Mouse (Mus musculus) liver, embryonic 15.5 days (tissue): ENCODE data around the gene Zdhhc24. TPM values are rescaled to one million over a fixed set of nuclear protein-coding genes. Genes with fewer than 3 reads are reported as not detected.

ENCODE experiments used
- ATAC-seq: fragments of 200-750 bp; cut with Nextera tagmentation; 2 replicates; pipeline ENCODE4 v1.8.0; 2017; ENCODE audit warnings: moderate number of reproducible peaks, mild to moderate bottlenecking, moderate library complexity; ENCODE audit not compliant: insufficient read depth
- H3K27ac ChIP-seq: fragments of 300-500 bp; sonication (generic); replicated peaks from 2 replicates; pipeline ENCODE4 v1.5.1; 2015; ENCODE audit warnings: mild to moderate bottlenecking, inconsistent platforms
- H3K27me3 ChIP-seq: fragments of 300-500 bp; sonication (generic); 2 replicates; pipeline ENCODE4 v1.6.1; 2015; ENCODE audit warnings: mild to moderate bottlenecking, inconsistent platforms
- H3K36me3 ChIP-seq: fragments of 300-500 bp; sonication (generic); replicated peaks from 2 replicates; pipeline ENCODE4 v1.6.1; 2015; ENCODE audit warnings: moderate library complexity, mild to moderate bottlenecking, inconsistent platforms
- H3K4me1 ChIP-seq: fragments of 300-500 bp; sonication (generic); replicated peaks from 2 replicates; pipeline ENCODE4 v1.6.1; 2015; ENCODE audit warnings: inconsistent platforms
- H3K4me2 ChIP-seq: fragments of 300-500 bp; sonication (generic); 2 replicates; pipeline ENCODE4 v1.6.1; 2015; ENCODE audit warnings: moderate library complexity, mild to moderate bottlenecking, inconsistent platforms
- H3K4me3 ChIP-seq: fragments of 300-500 bp; sonication (generic); replicated peaks from 2 replicates; pipeline ENCODE4 v1.5.1; 2015; ENCODE audit warnings: mild to moderate bottlenecking, inconsistent platforms
- H3K9ac ChIP-seq: fragments of 300-500 bp; sonication (generic); 2 replicates; pipeline ENCODE4 v1.6.1; 2015; ENCODE audit warnings: moderate library complexity, mild to moderate bottlenecking, inconsistent platforms
- H3K9me3 ChIP-seq: fragments of 300-500 bp; sonication (generic); replicated peaks from 2 replicates; pipeline ENCODE4 v1.6.1; 2016; ENCODE audit warnings: inconsistent platforms
- WGBS: fragments of 180-500 bp; shearing (Covaris S2); methylation state at CpG from one replicate; pipeline ENCODE4 v1.1.7; 2015; ENCODE audit warnings: mixed read lengths; ENCODE audit not compliant: insufficient replicate concordance; 5-methylcytosine and 5-hydroxymethylcytosine counted together
- polyA plus RNA-seq: library from polyadenylated mRNA; unstranded; fragments of >200 nt; fragmentation: Nextera tagmentation; extraction: Ambion mirVana; gene quantifications from 2 replicates; pipeline ENCODE4 v1.2.1, GENCODE M21; 2015

Zdhhc24 gene
- polyA plus RNA-seq, 1 experiment from 2014 or later: 9.7 TPM

GRCm38 (mm10) chr19:4877785-4878184 lies 683 bp upstream of the Zdhhc24 start, which contains the start of gene Actn3:
Gene Actn3, minus strand, starts transcription at chr19:4877909.
- peak within 1 kb of the TSS; percentile 88 for H3K27ac ChIP-seq
- ATAC-seq: no peak
- H3K27me3 ChIP-seq: peaks cover 39% of the 10 kb centered on the region
- H3K9ac ChIP-seq: peak within 1 kb of the TSS; percentile 92
- WGBS: 8% methylated on average over 17 of the region's 17 CpGs
- H3K4me1 ChIP-seq: peaks cover 56% of the 10 kb centered on the region
- no peaks in the 10 kb centered on the region for H3K9me3 ChIP-seq
- H3K36me3 ChIP-seq: peaks cover 27% of the 10 kb centered on the region
- peak within 1 kb of the TSS; percentile 87 for H3K4me3 ChIP-seq
- H3K4me2 ChIP-seq: peak within 1 kb of the TSS; percentile 95

DNA sequence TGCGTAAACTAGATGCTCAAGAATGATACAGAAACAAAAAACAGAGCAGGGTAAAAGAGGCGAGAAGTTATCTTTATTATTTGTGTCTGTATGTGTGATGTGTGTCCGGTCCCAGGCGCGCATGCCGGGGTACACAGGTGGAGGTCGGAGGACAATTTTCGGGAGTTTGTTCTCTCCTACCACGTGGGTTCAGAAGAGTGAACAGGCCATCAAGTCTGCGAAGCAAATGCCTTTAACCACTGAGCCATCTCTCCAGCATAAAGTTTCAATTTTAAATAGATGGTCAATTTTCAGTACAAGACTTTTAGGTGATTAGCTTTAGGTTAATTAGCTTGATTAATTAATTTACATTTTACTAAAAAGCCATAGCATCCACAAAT lies 846 bp downstream of the Zdhhc24 start:
- ATAC-seq: no peak
- Histone ChIP-seq H3K4me2 (peak overlapping the region; percentile 95), H3K9me3 (no peaks in the 10 kb centered on the region), H3K36me3 (peaks cover 38% of the 10 kb centered on the region), H3K4me1 (peaks cover 70% of the 10 kb centered on the region), H3K4me3 (peak overlapping the region; percentile 87), H3K27me3 (peaks cover 29% of the 10 kb centered on the region), H3K27ac (peak overlapping the region; percentile 88), H3K9ac (peak overlapping the region; percentile 92)
- WGBS: 46% methylated on average over 10 of the region's 10 CpGs

DNA sequence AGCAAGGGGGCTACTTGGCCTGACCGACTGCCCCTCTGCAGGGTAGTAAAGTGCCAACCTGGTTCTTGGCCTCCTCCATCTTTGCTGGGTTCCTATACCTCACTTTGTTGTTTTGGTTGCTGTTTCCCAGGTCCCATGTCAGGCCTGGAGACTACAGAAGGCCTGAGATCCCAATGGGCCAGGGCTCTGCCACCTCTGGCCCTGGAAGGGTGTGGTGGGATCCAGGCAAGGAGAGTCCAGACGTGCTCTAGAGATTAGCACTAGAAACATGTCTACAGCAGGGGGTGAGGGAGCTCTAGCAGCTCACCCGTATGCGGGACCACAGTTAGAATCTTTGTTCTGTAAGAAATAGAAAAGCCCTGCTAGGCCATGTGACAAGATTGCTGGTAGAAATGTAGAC lies 5.5 kb downstream of the Zdhhc24 start:
- H3K4me3 ChIP-seq: no peak overlapping the region
- 38% methylated on average over 4 of the region's 4 CpGs for WGBS
- H3K9ac ChIP-seq: peak overlapping the region; percentile 35; the same call in 1 of the 2 replicates
- H3K4me1 ChIP-seq: peaks cover 57% of the 10 kb centered on the region
- peak overlapping the region; percentile 70 for H3K27ac ChIP-seq
- peaks cover 42% of the 10 kb centered on the region for H3K36me3 ChIP-seq
- H3K27me3 ChIP-seq: no peaks in the 10 kb centered on the region
- no peaks in the 10 kb centered on the region for H3K9me3 ChIP-seq
- peak; percentile 89 for ATAC-seq
- H3K4me2 ChIP-seq: peak overlapping the region; percentile 23

DNA sequence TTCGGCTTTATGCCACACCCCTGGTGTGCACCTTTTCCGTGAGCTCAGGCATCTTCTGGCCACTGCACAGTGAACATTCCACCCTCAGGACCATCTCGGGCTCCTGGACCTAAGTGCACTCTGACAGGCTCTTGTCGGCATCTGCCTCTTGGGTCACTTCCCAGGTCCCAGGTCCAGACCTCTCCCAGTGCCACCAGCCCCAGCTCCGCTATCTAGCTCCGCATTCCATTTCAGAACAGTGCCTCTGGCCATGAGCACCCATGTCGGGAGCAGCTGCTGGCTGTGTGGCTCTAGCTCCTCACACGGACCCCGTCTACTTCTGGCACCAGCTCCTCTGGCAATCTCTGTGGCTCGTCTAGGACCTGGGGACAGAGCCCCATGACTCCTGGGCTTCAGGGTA lies 11.3 kb downstream of the Zdhhc24 start:
- H3K4me2 ChIP-seq: no peak overlapping the region
- 76% methylated on average over 10 of the region's 10 CpGs for WGBS
- no peak overlapping the region for H3K4me3 ChIP-seq
- no peaks in the 10 kb centered on the region for H3K9me3 ChIP-seq
- peaks cover 28% of the 10 kb centered on the region for H3K4me1 ChIP-seq
- no peak overlapping the region for H3K9ac ChIP-seq
- H3K27me3 ChIP-seq: no peaks in the 10 kb centered on the region
- no peak for ATAC-seq
- H3K27ac ChIP-seq: no peak overlapping the region
- H3K36me3 ChIP-seq: no peaks in the 10 kb centered on the region

DNA sequence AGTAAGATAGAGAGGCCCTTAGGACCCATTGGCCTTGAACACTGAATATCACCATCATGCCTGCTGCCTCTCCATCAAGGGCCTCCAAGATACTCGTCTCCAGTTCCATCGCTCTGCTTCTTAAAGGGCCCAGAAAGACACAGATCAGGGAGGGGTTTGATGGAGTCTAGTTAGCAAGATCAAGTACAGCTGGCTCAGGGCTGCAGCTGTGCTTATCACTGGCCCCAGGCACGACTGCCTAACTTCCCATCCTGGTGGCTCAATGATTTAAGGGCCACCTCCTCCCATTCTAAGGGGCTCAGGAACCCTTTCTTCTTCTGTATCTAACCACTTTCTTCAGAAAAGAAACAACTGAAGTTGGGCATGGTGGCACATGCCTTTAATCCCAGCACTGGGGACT lies 13.3 kb downstream of the Zdhhc24 start:
- H3K9ac ChIP-seq: no peak overlapping the region

GRCm38 (mm10) chr19:4896780-4897520 lies 18.5 kb downstream of the Zdhhc24 start:
- WGBS: 62% methylated on average over 21 of the region's 21 CpGs
- no peaks in the 10 kb centered on the region for H3K27me3 ChIP-seq
- H3K36me3 ChIP-seq: no peaks in the 10 kb centered on the region
- ATAC-seq: no peak
- H3K4me2 ChIP-seq: no peak overlapping the region
- no peak overlapping the region for H3K9ac ChIP-seq
- H3K9me3 ChIP-seq: no peaks in the 10 kb centered on the region
- no peak overlapping the region for H3K27ac ChIP-seq
- H3K4me1 ChIP-seq: peaks cover 11% of the 10 kb centered on the region
- H3K4me3 ChIP-seq: no peak overlapping the region

More for the DNA sequence above, 13.3 kb downstream of the Zdhhc24 start:
- Histone ChIP-seq H3K27ac (peak overlapping the region; percentile 83), H3K27me3 (no peaks in the 10 kb centered on the region), H3K36me3 (no peaks in the 10 kb centered on the region), H3K4me1 (peaks cover 26% of the 10 kb centered on the region), H3K9me3 (no peaks in the 10 kb centered on the region), H3K4me3 (no peak overlapping the region), H3K4me2 (peak overlapping the region; percentile 48)
- ATAC-seq: peak; percentile 93
- WGBS: 8% methylated on average over 3 of the region's 3 CpGs

- 63% methylated on average over 9 of the region's 9 CpGs for WGBS
These were observed 20.5 kb downstream of the Zdhhc24 start for GRCm38 (mm10) chr19:4898972-4899371.

GRCm38 (mm10) chr19:4899888-4900287 lies 21.4 kb downstream of the Zdhhc24 start:
- Histone ChIP-seq H3K9me3 (no peaks in the 10 kb centered on the region), H3K36me3 (no peaks in the 10 kb centered on the region), H3K27me3 (no peaks in the 10 kb centered on the region), H3K4me3 (no peak overlapping the region), H3K9ac (no peak overlapping the region), H3K27ac (no peak overlapping the region), H3K4me2 (no peak overlapping the region), H3K4me1 (no peaks in the 10 kb centered on the region)
- no peak for ATAC-seq
- 48% methylated on average over 3 of the region's 3 CpGs for WGBS

More at GRCm38 (mm10) chr19:4898972-4899371, 20.5 kb downstream of the Zdhhc24 start:
- H3K9me3 ChIP-seq: no peaks in the 10 kb centered on the region
- H3K4me3 ChIP-seq: no peak overlapping the region
- H3K27ac ChIP-seq: no peak overlapping the region
- no peaks in the 10 kb centered on the region for H3K27me3 ChIP-seq
- no peaks in the 10 kb centered on the region for H3K4me1 ChIP-seq
- no peak for ATAC-seq
- no peak overlapping the region for H3K4me2 ChIP-seq
- H3K36me3 ChIP-seq: no peaks in the 10 kb centered on the region
- no peak overlapping the region for H3K9ac ChIP-seq

DNA sequence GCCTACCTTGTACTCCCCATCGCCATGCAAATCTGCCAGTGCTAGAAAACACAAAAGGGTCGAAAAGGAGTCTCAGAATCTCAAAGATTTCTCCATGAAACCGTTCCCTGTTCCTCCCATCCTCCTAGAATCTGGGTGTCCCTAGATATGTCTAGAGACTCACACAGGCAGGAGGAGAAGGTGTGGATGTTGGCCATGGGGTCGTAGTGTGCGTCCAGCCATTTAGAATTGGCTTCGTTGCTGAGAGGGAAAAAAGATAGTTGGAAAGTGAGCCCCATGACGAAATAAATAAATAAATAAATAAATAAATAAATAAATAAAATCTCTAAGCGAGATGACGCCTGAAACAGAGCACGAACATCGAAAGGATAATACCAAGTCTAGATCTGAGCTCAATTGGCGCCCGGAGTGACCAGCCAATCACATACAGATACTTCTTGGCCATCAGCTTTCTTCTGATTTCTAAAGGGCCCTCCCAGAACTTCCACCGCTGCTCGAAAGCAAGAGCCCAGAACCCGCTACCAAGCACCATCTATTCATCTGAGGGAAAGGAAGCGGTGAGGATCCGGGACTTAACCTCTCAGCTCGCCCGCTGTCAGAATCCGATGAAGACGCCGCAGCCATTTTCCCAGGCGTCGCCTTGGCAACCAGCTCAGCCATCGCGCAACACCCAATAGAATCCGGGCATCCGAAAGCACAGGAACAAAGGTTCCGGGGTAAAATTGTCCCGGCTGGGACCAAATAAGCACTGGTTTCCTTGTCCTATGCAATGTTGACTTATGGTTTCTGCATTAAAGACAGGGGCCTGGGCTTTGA lies 27.7 kb downstream of the Zdhhc24 start, which contains the start of gene Bbs1:
TSS of gene Bbs1 (minus strand) at position 650 of the 816 bp plus-strand sequence.
- Histone ChIP-seq H3K27me3 (no peaks in the 10 kb centered on the region), H3K9me3 (no peaks in the 10 kb centered on the region), H3K4me3 (peak within 1 kb of the TSS; percentile 76), H3K9ac (peak within 1 kb of the TSS; percentile 61), H3K36me3 (peaks cover 26% of the 10 kb centered on the region), H3K4me1 (peaks cover 13% of the 10 kb centered on the region), H3K4me2 (peak within 1 kb of the TSS; percentile 87), H3K27ac (no peak within 1 kb of the TSS)
- ATAC-seq: peak; percentile 41; the same call in 1 of the 2 replicates
- WGBS: 8% methylated on average over 31 of the region's 31 CpGs

DNA sequence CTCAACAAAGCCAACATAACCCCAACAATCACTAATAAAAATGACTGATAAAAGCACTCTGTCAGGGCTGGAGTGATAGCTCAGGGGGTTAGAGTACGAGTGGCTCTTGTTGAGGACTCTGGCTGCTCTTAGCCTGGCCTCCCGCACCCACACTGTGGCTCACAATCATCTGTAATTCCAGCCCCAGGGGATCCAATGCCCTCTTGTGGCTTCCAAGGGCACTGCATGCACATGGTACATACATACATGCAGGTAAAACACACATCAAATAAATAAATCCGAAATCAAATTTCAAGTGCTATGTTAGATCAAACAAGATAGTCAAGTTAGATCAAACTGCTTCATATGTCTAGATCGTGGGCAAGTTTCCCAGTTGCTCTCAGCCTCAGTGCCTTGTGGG lies 29.6 kb downstream of the Zdhhc24 start:
- ATAC-seq: no peak
- Histone ChIP-seq H3K9me3 (no peaks in the 10 kb centered on the region), H3K4me2 (no peak overlapping the region), H3K9ac (no peak overlapping the region), H3K27ac (no peak overlapping the region), H3K4me1 (peaks cover 20% of the 10 kb centered on the region), H3K36me3 (peaks cover 41% of the 10 kb centered on the region), H3K4me3 (no peak overlapping the region), H3K27me3 (no peaks in the 10 kb centered on the region)
- WGBS: 67% methylated on average over 4 of the region's 4 CpGs

DNA sequence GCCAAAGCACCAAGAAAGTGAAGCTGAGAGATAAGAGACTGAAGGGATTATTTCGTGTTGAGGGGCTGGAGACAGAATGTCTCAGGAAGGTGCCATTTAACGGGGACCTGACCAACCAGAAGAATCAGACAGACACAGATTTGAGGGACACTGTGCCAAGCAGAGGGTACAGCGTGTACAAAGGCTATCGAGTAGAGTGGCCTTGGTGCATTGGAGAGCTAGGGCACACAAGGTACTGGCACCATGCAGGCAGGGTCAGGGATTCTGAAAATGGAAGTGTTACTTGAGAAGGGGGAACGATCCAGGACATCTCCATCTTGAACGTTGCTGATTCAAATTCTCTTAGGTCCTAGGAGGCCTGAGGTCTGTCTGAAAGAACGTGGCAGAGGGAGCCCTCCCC lies 30.9 kb downstream of the Zdhhc24 start:
- no peak for ATAC-seq
- H3K36me3 ChIP-seq: peaks cover 53% of the 10 kb centered on the region
- H3K4me2 ChIP-seq: no peak overlapping the region
- H3K4me1 ChIP-seq: peaks cover 20% of the 10 kb centered on the region
- WGBS: 77% methylated on average over 7 of the region's 7 CpGs
- H3K27ac ChIP-seq: no peak overlapping the region
- H3K4me3 ChIP-seq: no peak overlapping the region
- H3K27me3 ChIP-seq: no peaks in the 10 kb centered on the region
- no peak overlapping the region for H3K9ac ChIP-seq
- H3K9me3 ChIP-seq: no peaks in the 10 kb centered on the region
